Mouse (Mus musculus): ENCODE data around the gene Rundc3a. TPM values are rescaled to one million over a fixed set of nuclear protein-coding genes. Genes with fewer than 3 reads are reported as not detected.
"Not testable (repeated sequence)": the region's sequence is repeated elsewhere in the genome, so short reads cannot be mapped to it uniquely, and the experiment has no call there.

Gene Rundc3a
- polyA plus RNA-seq, 1 experiment from 2014 or later = 12.1 TPM

- CTCF ChIA-PET = interaction anchor here (1.8 kb wide), 1 partner anchor 47 kb away, joined by 4 read pairs; no protein-coding TSS in a partner anchor
- DNase-seq (ENCODE audit: low read depth, low spot score) (no peak), ATAC-seq (no peak)
- no peak for TF ChIP-seq CTCF (IDR thresholded peaks at IDR 0.05)
- H3K27me3 ChIP-seq = peaks cover 8% of the 10 kb centered on the region
- POLR2A ChIA-PET = no interaction called here
- in situ Hi-C loops (cut with MboI; ENCODE audit: low pct_unique_long_range_greater_than_20kb) = no loop called here
Measured at GRCm38 (mm10) chr11:102380091-102380490, 13.1 kb upstream of the Rundc3a start.

DNA sequence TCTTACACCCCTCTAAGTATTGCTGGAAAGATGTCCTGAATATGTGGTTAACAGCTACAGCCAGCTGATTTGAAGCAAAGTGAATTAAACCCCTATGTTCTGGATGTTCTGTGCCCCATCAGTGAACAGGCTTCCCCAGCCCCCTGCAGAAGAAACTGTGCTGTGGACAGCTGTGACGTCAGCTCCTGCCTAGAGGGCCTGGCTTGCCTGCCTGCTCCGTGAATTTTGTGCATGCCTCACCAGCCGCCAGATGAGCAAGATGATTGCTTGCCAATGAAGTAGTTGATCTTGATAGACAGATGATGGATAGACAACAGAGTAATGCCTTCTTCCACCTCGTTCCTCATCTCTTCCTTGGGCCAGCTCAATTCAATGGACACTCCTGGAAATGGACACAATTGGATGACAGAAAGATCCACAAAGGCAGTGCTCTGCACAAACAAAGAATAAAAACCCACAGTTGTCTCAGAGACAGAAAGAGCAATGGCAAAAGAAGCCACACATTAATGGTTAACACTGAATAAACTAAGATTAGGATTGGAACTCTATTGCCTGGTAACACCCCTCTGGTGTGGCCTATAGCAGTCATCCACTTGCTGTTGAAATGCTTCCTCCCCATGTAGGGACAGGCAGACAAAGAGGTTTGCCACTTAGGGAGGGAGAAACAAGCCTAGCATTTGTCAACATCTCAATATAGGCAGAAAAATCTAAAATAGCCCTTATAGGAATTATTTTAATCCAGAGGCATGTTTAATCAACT lies 11.7 kb upstream of the Rundc3a start:
- peaks cover 3% of the 10 kb centered on the region for H3K27me3 ChIP-seq
- DNase-seq (ENCODE audit: low read depth, low spot score) (no peak), ATAC-seq (no peak)
- TF ChIP-seq CTCF (IDR thresholded peaks at IDR 0.05) = no peak
- POLR2A ChIA-PET = interaction anchor here (0.6 kb wide), 1 partner anchor 278 kb away, joined by 3 read pairs; no protein-coding TSS in a partner anchor
- in situ Hi-C loops (cut with MboI; ENCODE audit: low pct_unique_long_range_greater_than_20kb) = no loop called here
- CTCF ChIA-PET = no interaction called here

DNA sequence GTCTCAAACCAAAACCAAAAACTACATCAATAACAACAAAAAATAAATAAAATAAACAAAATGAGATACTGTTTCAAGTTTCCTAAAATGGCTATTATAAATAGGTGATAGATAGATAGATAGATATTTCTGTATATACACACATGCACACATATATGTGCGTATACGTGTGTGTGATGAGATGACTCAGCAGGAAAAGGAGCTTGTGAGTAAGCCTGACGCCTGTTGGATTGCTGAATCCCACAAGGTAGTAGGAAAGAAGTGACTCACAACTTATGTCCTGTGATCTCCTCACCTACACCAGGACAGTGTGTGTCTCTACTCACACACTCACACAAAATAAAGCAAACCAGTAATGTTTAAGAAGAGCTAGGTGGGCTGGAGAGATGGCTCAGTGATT lies 10.4 kb upstream of the Rundc3a start:
- peaks cover 10% of the 10 kb centered on the region for H3K27me3 ChIP-seq
- DNase-seq (ENCODE audit: low read depth, low spot score) (no peak), ATAC-seq (no peak)
- in situ Hi-C loops (cut with MboI; ENCODE audit: low pct_unique_long_range_greater_than_20kb) = no loop called here
- POLR2A ChIA-PET = no interaction called here
- CTCF ChIA-PET = interaction anchor here (1.0 to 1.2 kb wide), 2 partner anchors 15 to 34 kb away, joined by 3 read pairs; no protein-coding TSS in a partner anchor
- no peak for TF ChIP-seq CTCF (IDR thresholded peaks at IDR 0.05)

DNA sequence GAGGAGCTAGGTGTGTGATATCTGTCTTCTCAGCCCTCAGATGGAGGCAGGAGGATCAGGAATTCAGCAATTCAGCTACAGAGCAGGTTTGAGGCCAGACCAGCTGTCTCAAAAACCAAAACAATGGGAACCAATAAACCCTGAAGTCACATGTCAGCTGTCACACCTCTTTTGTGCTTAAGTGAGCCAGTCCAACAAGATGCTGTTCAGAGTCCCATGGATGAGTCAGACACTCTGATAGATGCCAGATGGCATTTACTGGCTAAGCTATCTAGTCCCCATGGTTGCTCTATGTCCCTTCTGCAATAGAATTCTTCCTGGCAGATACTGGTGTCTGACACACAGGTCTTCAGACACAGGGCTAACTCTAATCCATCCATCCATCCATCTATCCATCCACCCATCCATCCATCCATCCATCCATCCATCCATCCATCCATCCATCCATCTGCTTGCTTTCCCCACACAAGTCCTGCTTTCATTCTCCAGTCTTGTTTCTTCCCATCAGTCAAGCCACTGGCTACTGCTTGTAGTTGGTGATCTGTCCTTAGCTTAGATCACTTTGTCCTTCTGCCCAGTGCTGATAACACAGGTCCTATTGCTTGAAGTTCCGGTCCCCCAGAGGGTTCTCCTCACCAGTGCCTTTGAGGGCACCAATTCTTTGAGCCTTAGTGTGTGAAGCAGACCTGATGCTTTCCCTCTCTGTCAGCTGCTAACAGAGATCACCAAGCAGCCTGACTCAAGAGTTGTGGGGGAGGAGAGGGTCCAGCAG lies 9.7 kb upstream of the Rundc3a start:
- DNase-seq (ENCODE audit: low read depth, low spot score) (no peak), ATAC-seq (no peak)
- ChIA-PET POLR2A (no interaction called here), CTCF (interaction anchor here (1.0 to 1.2 kb wide), 2 partner anchors 16 to 34 kb away, joined by 3 read pairs; no protein-coding TSS in a partner anchor)
- H3K27me3 ChIP-seq = peaks cover 12% of the 10 kb centered on the region
- in situ Hi-C loops (cut with MboI; ENCODE audit: low pct_unique_long_range_greater_than_20kb) = no loop called here
- no peak for TF ChIP-seq CTCF (IDR thresholded peaks at IDR 0.05)

DNA sequence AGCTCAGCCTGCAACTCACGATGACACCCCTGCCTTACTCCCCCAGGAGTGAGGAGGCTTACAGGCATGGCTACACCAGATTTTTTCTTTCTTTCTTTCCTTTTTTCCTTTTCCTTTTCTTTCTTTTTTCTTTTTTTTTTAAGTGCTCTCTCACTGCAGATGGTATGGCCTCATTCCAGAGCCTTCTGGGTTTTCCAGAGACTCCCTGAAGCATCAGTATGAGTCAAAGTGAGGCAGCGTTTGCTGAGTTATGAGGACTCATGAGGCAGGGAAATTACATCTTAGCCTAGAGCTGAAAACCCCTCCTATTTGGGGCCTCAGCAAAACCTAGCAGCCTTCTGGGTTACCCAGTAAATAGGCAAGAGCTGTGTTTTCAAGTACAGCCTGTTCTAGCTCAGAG lies 8.8 kb upstream of the Rundc3a start:
- in situ Hi-C loops (cut with MboI; ENCODE audit: low pct_unique_long_range_greater_than_20kb) = no loop called here
- POLR2A ChIA-PET = interaction anchor here (0.6 kb wide), 1 partner anchor 14 kb away, joined by 3 read pairs; no protein-coding TSS in a partner anchor
- DNase-seq (ENCODE audit: low read depth, low spot score) = no peak

DNA sequence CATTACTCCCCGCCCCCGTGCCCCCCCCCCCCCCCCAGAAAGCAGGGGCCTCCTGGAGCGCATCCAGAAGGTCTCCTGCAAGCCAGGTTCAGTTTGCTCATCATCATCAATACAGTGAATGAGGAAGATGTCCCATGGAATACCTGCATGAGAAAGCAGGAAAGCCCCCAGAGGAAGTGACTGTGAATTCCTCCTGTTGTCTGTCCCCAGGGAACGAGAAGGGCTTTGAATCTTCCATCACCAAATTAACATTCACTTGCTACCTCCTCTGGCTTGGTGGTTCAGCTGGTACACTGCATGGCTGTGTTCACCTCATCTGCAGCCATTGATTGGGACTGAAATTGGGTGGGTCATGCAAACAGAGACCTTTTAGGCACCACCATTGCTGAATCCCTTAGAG lies 8.1 kb upstream of the Rundc3a start:
- no peak for TF ChIP-seq CTCF (IDR thresholded peaks at IDR 0.05)
- ChIA-PET CTCF (no interaction called here), POLR2A (interaction anchor here (0.6 kb wide), 1 partner anchor 13 kb away, joined by 3 read pairs; no protein-coding TSS in a partner anchor)
- ATAC-seq (no peak), DNase-seq (ENCODE audit: low read depth, low spot score) (no peak)
- H3K27me3 ChIP-seq = peaks cover 14% of the 10 kb centered on the region
- in situ Hi-C loops (cut with MboI; ENCODE audit: low pct_unique_long_range_greater_than_20kb) = no loop called here

More for the DNA sequence above, 8.8 kb upstream of the Rundc3a start:
- no peak for ATAC-seq
- H3K27me3 ChIP-seq = peaks cover 12% of the 10 kb centered on the region
- TF ChIP-seq CTCF (IDR thresholded peaks at IDR 0.05) = no peak
- CTCF ChIA-PET = no interaction called here

DNA sequence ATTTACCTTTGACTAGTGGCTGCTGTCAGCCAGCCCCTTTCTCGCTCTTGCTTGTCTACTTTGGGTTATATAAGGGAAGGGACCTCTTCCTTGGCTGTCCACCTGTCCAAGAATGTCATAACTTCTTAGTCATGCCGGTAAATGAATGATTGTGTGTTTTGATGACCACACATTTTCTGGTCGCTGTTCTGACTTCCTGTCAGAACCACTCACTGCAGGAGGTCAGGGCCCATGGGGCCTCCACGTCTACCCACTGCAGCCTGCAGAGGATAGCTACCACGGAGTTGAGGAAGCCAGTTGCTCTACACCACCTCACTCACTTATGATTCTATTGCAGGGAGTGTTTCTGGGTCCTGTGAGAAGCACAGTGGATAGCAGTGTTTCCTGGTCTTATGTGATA lies 7.1 kb upstream of the Rundc3a start:
- POLR2A ChIA-PET = no interaction called here

GRCm38 (mm10) chr11:102389436-102389835 lies 3.8 kb upstream of the Rundc3a start:
- CTCF ChIA-PET; POLR2A ChIA-PET; in situ Hi-C loops (cut with MboI; ENCODE audit: low pct_unique_long_range_greater_than_20kb); ATAC-seq; DNase-seq (ENCODE audit: low read depth, low spot score): not testable (repeated sequence)
- H3K27me3 ChIP-seq = peaks cover 25% of the 10 kb centered on the region

More for the DNA sequence above, 7.1 kb upstream of the Rundc3a start:
- no peak for DNase-seq (ENCODE audit: low read depth, low spot score)
- ATAC-seq = no peak
- no peak for TF ChIP-seq CTCF (IDR thresholded peaks at IDR 0.05)
- CTCF ChIA-PET = no interaction called here
- in situ Hi-C loops (cut with MboI; ENCODE audit: low pct_unique_long_range_greater_than_20kb) = no loop called here
- H3K27me3 ChIP-seq = peaks cover 21% of the 10 kb centered on the region

- CTCF ChIA-PET = no interaction called here
- POLR2A ChIA-PET = interaction anchor here (0.5 to 1.4 kb wide), 2 partner anchors 73 kb away, joined by 3 to 4 read pairs; partner anchors contain the start of gene Ubtf
- no peak for DNase-seq (ENCODE audit: low read depth, low spot score)
- peaks cover 17% of the 10 kb centered on the region for H3K27me3 ChIP-seq
- in situ Hi-C loops (cut with MboI; ENCODE audit: low pct_unique_long_range_greater_than_20kb) = no loop called here
- ATAC-seq = no peak
- no peak for TF ChIP-seq CTCF (IDR thresholded peaks at IDR 0.05)
Measured at GRCm38 (mm10) chr11:102392441-102393237, 564 bp upstream of the Rundc3a start.

- TF ChIP-seq CTCF (IDR thresholded peaks at IDR 0.05) = no peak
- no peak for DNase-seq (ENCODE audit: low read depth, low spot score)
- CTCF ChIA-PET = no interaction called here
- peaks cover 14% of the 10 kb centered on the region for H3K27me3 ChIP-seq
- ATAC-seq = no peak
- POLR2A ChIA-PET = interaction anchor here (1.4 to 1.9 kb wide), 2 partner anchors 12 to 74 kb away, joined by 4 read pairs; partner anchors contain the start of gene Ubtf
- in situ Hi-C loops (cut with MboI; ENCODE audit: low pct_unique_long_range_greater_than_20kb) = no loop called here
Measured at GRCm38 (mm10) chr11:102393719-102394420, 667 bp downstream of the Rundc3a start.
